Mouse (Mus musculus) layer of hippocampus, postnatal 36 days (tissue): ENCODE results near the gene Plekha6. TPM values are rescaled to one million over a fixed set of nuclear protein-coding genes. Genes with fewer than 3 reads are reported as not detected.
A peak's percentile ranks its signal among the peaks of the same experiment; 100 is the strongest.

ENCODE experiments used
- DNase-seq, 2 experiments: peaks; one replicate each; pipeline ENCODE4 v3.0.0; 2022
- total RNA-seq, 2 experiments: library from RNA; stranded (reverse); gene quantifications; 2 replicates each; pipeline ENCODE4 v1.2.3; 2021

Plekha6 gene
- total RNA-seq, result 10 to 100 TPM; 48.4 to 51.8 TPM

DNA sequence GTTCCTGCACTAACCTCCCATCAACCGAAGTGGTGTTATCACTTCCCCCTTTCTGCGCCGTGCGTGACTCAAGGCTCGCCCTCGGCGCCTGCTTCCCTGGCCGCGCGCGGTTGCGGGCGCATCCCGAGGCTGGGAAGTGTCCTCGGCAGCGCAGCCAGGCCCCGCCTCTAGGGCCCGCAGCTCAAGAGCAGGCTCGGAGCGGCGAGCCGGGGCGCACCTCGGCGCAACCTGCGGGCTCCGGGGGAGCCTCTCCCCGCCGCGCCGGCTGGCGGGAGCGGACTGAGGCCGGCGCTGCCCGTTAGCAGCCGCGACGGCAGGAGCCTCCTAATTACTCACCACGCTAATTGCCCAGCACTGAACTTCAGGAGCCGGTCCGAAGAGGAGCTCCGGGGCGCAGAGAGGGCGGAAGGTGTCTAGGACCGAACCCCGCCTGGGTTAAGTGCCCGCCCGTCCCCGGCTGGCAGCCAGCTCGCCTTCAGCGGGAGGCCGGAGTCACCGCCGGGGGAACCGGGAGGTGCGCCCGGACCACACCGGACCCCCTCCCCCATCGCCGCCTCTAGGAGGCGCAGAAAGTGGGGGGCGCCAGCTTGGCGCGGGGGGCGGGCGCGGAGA is at the start of gene Plekha6:
Plekha6 (plus strand) TSS at position 391 of the 612 bp plus-strand sequence.
- DNase-seq, result peak in 1 of 2 experiments; percentile 11

GRCm38 (mm10) chr1:133116108-133116507 is 47.9 kb upstream of the Plekha6 start:
- no peak for DNase-seq

GRCm38 (mm10) chr1:133118127-133118526 is 45.9 kb upstream of the Plekha6 start:
- DNase-seq, result no peak

DNA sequence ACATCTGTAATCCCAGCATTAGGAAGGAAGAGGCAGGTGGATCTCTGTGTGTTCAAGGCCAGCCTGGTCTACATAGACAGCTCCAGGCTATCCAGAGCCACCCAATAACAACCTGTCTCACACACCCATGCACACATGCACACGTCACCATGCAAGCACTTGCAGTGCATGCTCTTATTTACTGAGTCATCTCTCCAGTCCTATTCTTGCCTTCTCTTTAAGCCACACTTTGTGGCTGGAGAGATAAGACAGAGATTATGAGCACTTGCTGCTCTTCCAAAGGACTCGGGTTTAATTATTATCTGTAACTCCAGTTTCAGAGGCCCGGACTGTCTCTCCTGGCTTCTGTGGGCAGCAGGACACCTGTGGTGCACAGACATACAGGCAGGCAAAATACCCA is 45.2 kb upstream of the Plekha6 start:
- no peak for DNase-seq

GRCm38 (mm10) chr1:133119931-133120712 is 43.9 kb upstream of the Plekha6 start:
- no peak for DNase-seq

DNA sequence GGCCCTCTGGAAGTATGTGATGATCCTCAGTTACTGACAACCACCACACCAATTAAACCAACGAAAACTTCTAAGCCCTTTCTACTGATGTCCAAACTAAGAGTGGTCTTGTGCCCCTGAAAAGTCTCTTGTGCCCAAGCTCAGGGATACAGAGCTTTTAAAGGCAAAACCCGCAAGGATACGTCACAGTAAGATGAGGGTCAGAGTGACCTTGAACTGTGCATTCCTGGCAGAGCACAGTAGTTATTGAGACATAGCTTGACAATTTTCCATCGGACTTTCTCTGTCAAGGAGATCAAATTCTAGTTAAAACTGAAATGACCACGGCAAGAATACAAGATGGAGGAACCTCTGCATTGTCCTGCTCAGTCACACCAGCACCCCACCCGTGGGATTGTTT is 42.8 kb upstream of the Plekha6 start:
- no peak for DNase-seq

GRCm38 (mm10) chr1:133124137-133124536 is 39.9 kb upstream of the Plekha6 start:
- DNase-seq, result no peak

DNA sequence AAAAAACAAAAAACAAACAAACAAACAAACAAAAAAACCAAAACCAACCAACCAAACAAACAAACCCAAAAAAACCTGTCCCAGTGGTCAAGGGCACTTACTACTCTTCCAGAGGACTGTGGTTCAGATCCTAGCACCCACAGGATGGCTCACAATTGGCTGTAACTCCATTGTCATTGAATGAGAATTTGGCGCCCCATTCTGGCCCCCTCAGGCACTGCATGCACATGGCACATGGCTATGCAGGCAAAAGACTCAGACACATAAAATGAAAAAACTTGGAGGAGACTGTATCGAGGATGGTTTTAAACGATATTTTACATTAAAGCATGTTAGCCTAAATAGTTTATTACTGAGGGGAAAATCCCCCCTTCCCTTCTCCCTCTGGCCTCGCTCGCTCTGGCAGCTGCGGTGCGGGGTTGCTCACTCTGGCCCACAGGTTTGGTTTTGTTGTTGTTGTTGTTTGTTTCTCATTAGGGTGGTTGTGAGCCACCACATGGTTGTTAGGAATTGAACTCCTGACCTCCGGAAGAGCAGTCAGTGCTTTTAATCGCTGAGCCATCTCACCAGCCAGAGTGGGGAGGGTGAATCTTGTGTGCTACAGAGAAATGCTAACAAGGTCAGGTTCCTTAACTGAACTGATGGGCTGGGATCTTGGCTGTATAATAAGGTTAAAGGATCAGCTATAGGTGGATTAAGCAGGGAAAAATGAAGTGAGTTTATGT is 38.2 kb upstream of the Plekha6 start:
- no peak for DNase-seq

DNA sequence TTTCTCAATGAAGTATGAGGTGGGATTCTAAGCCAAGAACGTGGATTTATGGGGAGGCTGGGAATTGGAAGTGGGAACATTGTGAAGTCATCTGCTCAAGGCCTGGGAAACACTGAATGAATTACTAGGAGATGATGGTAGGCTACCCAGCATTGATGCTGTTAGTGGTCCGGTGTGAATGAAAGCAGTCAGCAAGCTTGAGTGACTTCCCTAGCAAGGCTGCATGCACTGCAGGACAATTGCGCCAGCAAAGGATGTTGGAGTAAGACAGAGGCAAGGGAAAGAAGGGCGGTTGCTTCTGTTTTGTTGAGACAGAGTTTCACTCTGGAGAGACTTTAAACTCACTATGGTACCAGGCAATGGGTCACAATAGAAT is 37.7 kb upstream of the Plekha6 start:
- no peak for DNase-seq

DNA sequence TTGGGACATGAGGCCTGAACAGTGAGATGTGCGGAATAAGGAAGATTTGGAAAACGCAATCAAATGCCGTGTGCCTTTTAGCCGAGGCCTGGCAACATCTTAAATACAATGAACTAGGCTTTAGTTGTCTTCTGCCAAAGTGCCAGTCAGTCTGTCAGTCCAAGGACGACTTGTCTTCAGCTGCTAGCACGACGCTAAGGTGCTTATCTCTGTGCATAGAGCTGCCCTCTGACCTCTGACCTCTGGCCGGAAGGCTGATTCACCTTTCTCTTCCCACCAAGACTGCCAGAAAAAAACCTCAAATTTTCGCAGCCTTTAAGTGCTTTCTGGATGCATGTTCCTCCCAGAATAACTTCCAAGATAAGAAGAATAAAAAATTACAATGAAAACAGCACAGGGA is 36.7 kb upstream of the Plekha6 start:
- DNase-seq, result no peak

- no peak for DNase-seq
Measured at GRCm38 (mm10) chr1:133129471-133130221, 34.4 kb upstream of the Plekha6 start.

DNA sequence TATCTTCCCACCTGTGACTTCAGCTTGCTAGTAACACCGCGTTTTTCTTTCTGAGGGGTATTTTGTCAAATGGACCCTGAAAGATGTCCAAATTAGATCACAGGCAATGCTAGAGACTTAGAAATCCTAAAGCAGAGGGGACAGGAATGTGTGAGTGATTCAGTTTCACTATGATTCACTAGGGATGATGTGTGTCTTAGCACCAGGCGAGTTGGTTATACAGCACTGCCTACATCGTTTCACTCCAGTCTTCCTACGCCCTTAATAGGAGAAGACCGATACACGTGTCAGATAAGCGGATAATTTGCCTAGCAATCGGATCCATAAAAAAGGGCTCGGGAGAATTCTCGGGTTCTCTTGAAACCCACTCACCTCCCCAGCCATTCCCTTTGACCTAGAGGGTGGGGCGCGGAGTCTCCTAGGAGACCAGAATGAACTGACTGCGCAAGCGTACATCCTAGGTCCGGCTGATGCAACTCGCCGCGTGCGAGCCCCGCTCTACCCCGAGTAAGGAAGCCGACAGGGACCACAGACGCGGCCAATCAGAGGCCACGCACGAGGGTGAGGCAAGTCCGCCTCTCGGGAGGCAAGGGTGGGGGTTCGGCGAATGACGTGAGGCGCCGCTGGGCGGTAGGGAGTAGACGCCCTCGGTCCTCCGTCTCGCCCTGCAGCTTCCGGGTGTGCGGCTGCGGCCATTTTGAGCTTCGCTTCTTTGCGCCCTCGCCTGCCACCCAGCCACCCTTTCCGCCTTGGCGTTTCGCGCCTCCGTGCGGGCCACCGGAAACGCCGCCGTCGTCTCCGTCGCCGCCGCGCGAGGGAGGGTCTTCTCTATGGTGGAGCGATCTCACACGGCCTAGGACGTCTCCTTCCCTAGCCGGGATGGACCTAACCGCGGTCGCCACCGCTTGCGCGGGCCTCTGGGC is 33.1 kb upstream of the Plekha6 start, which contains the start of gene Ppp1r15b:
Ppp1r15b (plus strand) TSS at position 506 of the 923 bp plus-strand sequence.
- DNase-seq, result peak; percentile 99 to 100

DNA sequence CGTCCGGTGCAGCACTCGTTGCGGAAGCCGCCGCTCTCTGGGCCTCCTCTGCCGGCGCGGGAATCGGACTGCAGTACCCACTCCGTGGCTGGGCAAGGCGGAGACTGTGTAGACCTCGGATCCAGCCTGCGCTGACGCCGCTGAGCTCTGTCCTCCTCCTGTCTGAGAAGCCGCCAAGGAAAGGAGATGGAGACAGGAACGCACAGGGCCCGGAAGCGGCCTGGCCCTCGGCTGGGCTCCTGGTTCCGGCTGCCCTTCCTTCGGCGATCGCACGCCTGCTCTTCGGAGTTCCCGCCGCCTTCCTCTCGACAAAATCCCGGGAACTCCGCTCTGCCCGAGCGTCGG is 32.5 kb upstream of the Plekha6 start:
- no peak for DNase-seq

- no peak for DNase-seq
Measured at GRCm38 (mm10) chr1:133131936-133132335, 32.1 kb upstream of the Plekha6 start.

DNA sequence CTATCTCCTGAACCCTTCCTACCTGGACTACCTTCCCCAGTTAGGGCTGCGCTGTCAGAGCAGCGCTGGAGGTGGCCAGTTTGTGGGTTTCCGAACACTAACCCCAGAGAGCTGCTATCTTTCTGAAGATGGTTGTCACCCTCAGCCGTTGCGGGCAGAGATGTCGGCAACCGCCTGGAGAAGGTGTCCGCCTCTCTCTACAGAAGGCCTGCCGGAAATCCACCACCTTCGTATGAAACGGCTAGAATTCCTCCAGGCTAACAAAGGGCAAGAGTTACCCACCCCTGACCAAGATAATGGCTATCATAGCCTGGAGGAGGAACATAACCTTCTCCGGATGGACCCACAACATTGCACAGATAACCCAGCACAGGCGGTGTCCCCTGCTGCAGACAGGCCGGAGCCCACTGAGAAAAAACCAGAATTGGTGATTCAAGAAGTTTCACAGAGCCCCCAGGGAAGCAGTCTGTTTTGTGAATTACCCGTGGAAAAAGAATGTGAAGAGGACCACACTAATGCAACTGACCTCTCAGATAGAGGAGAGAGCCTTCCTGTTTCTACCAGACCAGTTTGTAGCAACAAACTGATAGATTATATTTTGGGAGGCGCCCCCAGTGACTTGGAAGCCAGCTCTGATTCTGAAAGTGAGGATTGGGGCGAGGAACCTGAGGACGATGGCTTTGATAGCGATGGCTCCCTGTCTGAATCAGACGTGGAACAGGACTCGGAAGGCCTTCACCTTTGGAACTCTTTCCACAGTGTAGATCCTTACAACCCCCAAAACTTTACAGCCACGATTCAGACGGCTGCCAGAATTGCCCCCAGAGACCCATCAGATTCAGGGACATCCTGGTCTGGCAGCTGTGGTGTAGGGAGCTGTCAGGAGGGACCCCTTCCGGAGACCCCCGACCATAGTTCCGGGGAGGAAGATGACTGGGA is 31.4 kb upstream of the Plekha6 start:
- DNase-seq, result no peak

DNA sequence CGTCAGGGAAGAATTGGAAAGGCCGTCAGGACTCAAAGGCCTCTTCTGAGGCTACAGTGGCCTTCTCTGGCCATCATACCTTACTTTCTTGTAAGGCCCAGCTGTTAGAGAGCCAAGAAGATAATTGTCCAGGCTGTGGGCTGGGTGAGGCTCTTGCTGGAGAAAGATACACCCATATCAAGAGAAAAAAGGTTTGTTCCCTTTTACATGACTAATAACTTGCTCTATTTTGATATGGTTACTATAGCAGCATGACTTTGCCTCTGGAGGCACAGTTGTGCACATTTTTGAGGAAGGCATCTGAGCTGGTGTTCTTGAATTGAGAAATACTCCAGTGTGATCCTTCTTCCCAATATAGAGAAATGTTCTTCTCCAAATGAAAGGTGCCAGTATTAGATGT is 30.6 kb upstream of the Plekha6 start:
- DNase-seq, result no peak

- no peak for DNase-seq
Measured at GRCm38 (mm10) chr1:133134071-133134470, 29.9 kb upstream of the Plekha6 start.

- no peak for DNase-seq
Measured at GRCm38 (mm10) chr1:133134881-133135280, 29.1 kb upstream of the Plekha6 start.

GRCm38 (mm10) chr1:133135808-133136207 is 28.2 kb upstream of the Plekha6 start:
- DNase-seq, result no peak

GRCm38 (mm10) chr1:133138401-133138800 is 25.6 kb upstream of the Plekha6 start:
- DNase-seq, result no peak
